Mouse (Mus musculus) adrenal gland (tissue): ENCODE results near the gene Tmeff1.

Source experiments
- intact Hi-C: fragments of 180-260 bp; cut with DNase I; formaldehyde crosslinking; loops from one replicate; pipeline ENCODE4 v1.15.1; 2025

The Tmeff1 gene

GRCm38 (mm10) chr4:48561824-48562223 lies 23.1 kb upstream of the Tmeff1 start:
- intact Hi-C loops = no loop called here

- intact Hi-C loops = no loop called here
Observed at GRCm38 (mm10) chr4:48564962-48565361, 20.0 kb upstream of the Tmeff1 start.

- intact Hi-C loops = no loop called here
Observed at GRCm38 (mm10) chr4:48576361-48576760, 8.6 kb upstream of the Tmeff1 start.

GRCm38 (mm10) chr4:48577831-48578230 lies 7.1 kb upstream of the Tmeff1 start:
- intact Hi-C loops = no loop called here

- intact Hi-C loops = no loop called here
Observed at GRCm38 (mm10) chr4:48578399-48578798, 6.6 kb upstream of the Tmeff1 start.

- intact Hi-C loops = no loop called here
Observed at GRCm38 (mm10) chr4:48579475-48580110, 5.4 kb upstream of the Tmeff1 start.

- intact Hi-C loops = no loop called here
Observed at GRCm38 (mm10) chr4:48581201-48581600, 3.8 kb upstream of the Tmeff1 start.

- intact Hi-C loops = no loop called here
Observed at GRCm38 (mm10) chr4:48581993-48582392, 3.0 kb upstream of the Tmeff1 start.

GRCm38 (mm10) chr4:48582941-48583340 lies 2.0 kb upstream of the Tmeff1 start:
- intact Hi-C loops = no loop called here

GRCm38 (mm10) chr4:48585241-48586098 lies 496 bp downstream of the Tmeff1 start:
- intact Hi-C loops = no loop called here

GRCm38 (mm10) chr4:48586099-48586821 lies 1.3 kb downstream of the Tmeff1 start:
- intact Hi-C loops = no loop called here

GRCm38 (mm10) chr4:48587526-48587925 lies 2.6 kb downstream of the Tmeff1 start:
- intact Hi-C loops = no loop called here

- intact Hi-C loops = no loop called here
Observed at GRCm38 (mm10) chr4:48588576-48588975, 3.6 kb downstream of the Tmeff1 start.

- intact Hi-C loops = loop anchor here (5.0 kb wide), 1 partner anchor 81 kb away; no protein-coding TSS in a partner anchor
Observed at GRCm38 (mm10) chr4:48590862-48591261, 5.9 kb downstream of the Tmeff1 start.

GRCm38 (mm10) chr4:48591390-48591789 lies 6.4 kb downstream of the Tmeff1 start:
- intact Hi-C loops = loop anchor here (5.0 kb wide), 1 partner anchor 81 kb away; no protein-coding TSS in a partner anchor

GRCm38 (mm10) chr4:48592328-48592727 lies 7.4 kb downstream of the Tmeff1 start:
- intact Hi-C loops = loop anchor here (5.0 kb wide), 1 partner anchor 80 kb away; no protein-coding TSS in a partner anchor

GRCm38 (mm10) chr4:48592844-48593243 lies 7.9 kb downstream of the Tmeff1 start:
- intact Hi-C loops = loop anchor here (5.0 kb wide), 1 partner anchor 79 kb away; no protein-coding TSS in a partner anchor

GRCm38 (mm10) chr4:48596111-48596510 lies 11.1 kb downstream of the Tmeff1 start:
- intact Hi-C loops = no loop called here

- intact Hi-C loops = no loop called here
Observed at GRCm38 (mm10) chr4:48605650-48606049, 20.7 kb downstream of the Tmeff1 start.

GRCm38 (mm10) chr4:48609485-48609884 lies 24.5 kb downstream of the Tmeff1 start:
- intact Hi-C loops = no loop called here

- intact Hi-C loops = no loop called here
Observed at GRCm38 (mm10) chr4:48610251-48610650, 25.3 kb downstream of the Tmeff1 start.

- intact Hi-C loops = no loop called here
Observed at GRCm38 (mm10) chr4:48615483-48615882, 30.5 kb downstream of the Tmeff1 start.
